Mouse (Mus musculus) thymus, postnatal 14 days (tissue): ENCODE measurements around the gene Lbh.
A peak's percentile ranks its signal among the peaks of the same experiment; 100 is the strongest.

Source experiments
- DNase-seq: peaks from one replicate; pipeline ENCODE4 v3.0.0; 2021

Lbh gene

GRCm38 (mm10) chr17:72911751-72912150 lies 6.4 kb upstream of the Lbh start:
- DNase-seq = no peak

GRCm38 (mm10) chr17:72914082-72914481 lies 4.0 kb upstream of the Lbh start:
- DNase-seq = no peak

- peak; percentile 82 for DNase-seq
Observed at GRCm38 (mm10) chr17:72917241-72918030, 669 bp upstream of the Lbh start.

- peak; percentile 89 for DNase-seq
Observed at GRCm38 (mm10) chr17:72918571-72919541, 751 bp downstream of the Lbh start.

GRCm38 (mm10) chr17:72919641-72920040 lies 1.5 kb downstream of the Lbh start:
- no peak for DNase-seq

GRCm38 (mm10) chr17:72920430-72920829 lies 2.3 kb downstream of the Lbh start:
- DNase-seq = no peak

GRCm38 (mm10) chr17:72920971-72921370 lies 2.9 kb downstream of the Lbh start:
- DNase-seq = no peak

- peak; percentile 43 for DNase-seq
Observed at GRCm38 (mm10) chr17:72922206-72922605, 4.1 kb downstream of the Lbh start.

- DNase-seq = no peak
Observed at GRCm38 (mm10) chr17:72923283-72923682, 5.2 kb downstream of the Lbh start.

GRCm38 (mm10) chr17:72924295-72924694 lies 6.2 kb downstream of the Lbh start:
- no peak for DNase-seq

GRCm38 (mm10) chr17:72925111-72925510 lies 7.0 kb downstream of the Lbh start:
- DNase-seq = no peak

- no peak for DNase-seq
Observed at GRCm38 (mm10) chr17:72925804-72926617, 7.9 kb downstream of the Lbh start.

GRCm38 (mm10) chr17:72926994-72927393 lies 8.9 kb downstream of the Lbh start:
- DNase-seq = no peak

GRCm38 (mm10) chr17:72933116-72933515 lies 15.0 kb downstream of the Lbh start:
- no peak for DNase-seq

- DNase-seq = peak; percentile 68
Observed at GRCm38 (mm10) chr17:72934146-72934545, 16.0 kb downstream of the Lbh start.

- DNase-seq = no peak
Observed at GRCm38 (mm10) chr17:72934653-72935052, 16.5 kb downstream of the Lbh start.

- DNase-seq = no peak
Observed at GRCm38 (mm10) chr17:72935921-72936320, 17.8 kb downstream of the Lbh start.

- no peak for DNase-seq
Observed at GRCm38 (mm10) chr17:72936336-72936735, 18.2 kb downstream of the Lbh start.

GRCm38 (mm10) chr17:72937204-72937603 lies 19.1 kb downstream of the Lbh start:
- no peak for DNase-seq

- no peak for DNase-seq
Observed at GRCm38 (mm10) chr17:72938026-72938795, 20.1 kb downstream of the Lbh start.

- DNase-seq = peak; percentile 57
Observed at GRCm38 (mm10) chr17:72938871-72939568, 20.9 kb downstream of the Lbh start.

- DNase-seq = peak; percentile 79
Observed at GRCm38 (mm10) chr17:72939569-72939899, 21.4 kb downstream of the Lbh start.
